Mouse (Mus musculus): ENCODE data around the gene Lclat1. TPM values are rescaled to one million over a fixed set of nuclear protein-coding genes. Genes with fewer than 3 reads are reported as not detected.
A peak's percentile ranks its signal among the peaks of the same experiment; 100 is the strongest.

Lclat1 gene
- total and polyA plus RNA-seq, 3 experiments, result 9.6 to 10.5 TPM; not detected in 1

GRCm38 (mm10) chr17:73222077-73222476, 114.3 kb downstream of the Lclat1 start (continued):
- TF ChIP-seq ETS1 (IDR thresholded peaks at IDR 0.05; ENCODE audit: low read depth, low read length), result peak; percentile 42; the same call in 1 of the 2 replicates
- no peak for TF ChIP-seq POLR2AphosphoS2 (IDR thresholded peaks at IDR 0.05; ENCODE audit: low read length)
- TF ChIP-seq E2F4 (IDR thresholded peaks at IDR 0.05; ENCODE audit: borderline replicate concordance, low read depth, low read length), result no peak
- TF ChIP-seq EP300 (IDR thresholded peaks at IDR 0.05; ENCODE audit: low read depth in 1 of 2, low read length in 2 of 2), result peak; percentile 63 to 78
- TF ChIP-seq CHD2 (IDR thresholded peaks at IDR 0.05; ENCODE audit: low read length), result no peak
- TF ChIP-seq GABPA (IDR thresholded peaks at IDR 0.05; ENCODE audit: low read depth, low read length), result no peak
- TF ChIP-seq MAX (IDR thresholded peaks at IDR 0.05; ENCODE audit: low read length), result no peak
- TF ChIP-seq MYC (IDR thresholded peaks at IDR 0.05; ENCODE audit: low read depth, low read length), result no peak
- no peak for TF ChIP-seq ELF1 (IDR thresholded peaks at IDR 0.05; ENCODE audit: low read depth, low read length)
- TF ChIP-seq GATA1 (IDR thresholded peaks at IDR 0.05; ENCODE audit: low read depth, low read length), result peak; percentile 77
- TF ChIP-seq ZC3H11A (IDR thresholded peaks at IDR 0.05; ENCODE audit: low read depth, low read length), result no peak
- no peak for TF ChIP-seq POLR2AphosphoS5 (IDR thresholded peaks at IDR 0.05; ENCODE audit: borderline replicate concordance, low read depth, low read length)
- TF ChIP-seq MYB (IDR thresholded peaks at IDR 0.05; ENCODE audit: low read depth, low read length), result no peak
- peak; percentile 68 for TF ChIP-seq BHLHE40 (IDR thresholded peaks at IDR 0.05; ENCODE audit: borderline replicate concordance, low read depth, low read length)
- TF ChIP-seq TBP (IDR thresholded peaks at IDR 0.05; ENCODE audit: low read depth, low read length), result no peak
- TF ChIP-seq SIN3A (IDR thresholded peaks at IDR 0.05; ENCODE audit: low read length), result peak; percentile 44; the same call in 1 of the 2 replicates
- no peak for TF ChIP-seq CHD1 (IDR thresholded peaks at IDR 0.05; ENCODE audit: low read depth, low read length)
- TF ChIP-seq RAD21 (IDR thresholded peaks at IDR 0.05; ENCODE audit: low read depth, low read length), result no peak
- peak; percentile 91 for TF ChIP-seq RCOR1 (IDR thresholded peaks at IDR 0.05; ENCODE audit: low read depth, low read length)

- Histone ChIP-seq H3K9me3 (replicated peaks; ENCODE audit: insufficient read depth, low read length) (no peaks in the 10 kb centered on the region), H3K79me2 (ENCODE audit: control insufficient read depth, insufficient read depth, low read length, poor library complexity) (no peaks in the 10 kb centered on the region), H3K36me3 (ENCODE audit: control insufficient read depth in 1 of 2, insufficient read depth in 2 of 2, low read length in 2 of 2) (peaks cover 0 to 61% of the 10 kb centered on the region in 2 experiments; a peak in 2 of 4 replicates), H3K9ac (ENCODE audit: control insufficient read depth, low read depth, low read length, poor library complexity, severe bottlenecking) (no peak overlapping the region), H3K27ac (ENCODE audit: control insufficient read depth, low read depth, low read length) (peak overlapping the region; percentile 7; the same call in 1 of the 2 replicates), H3K4me3 (ENCODE audit: control insufficient read depth in 1 of 2, insufficient read depth in 1 of 2, low read depth in 2 of 2, low read length in 2 of 2) (no peak overlapping the region), H3K4me1 (ENCODE audit: control insufficient read depth in 1 of 2, insufficient read depth in 2 of 2, low read length in 2 of 2) (peaks cover 41 to 49% of the 10 kb centered on the region in 2 experiments), H3K27me3 (ENCODE audit: control insufficient read depth in 1 of 2, insufficient read depth in 2 of 2, low read length in 2 of 2) (no peaks in the 10 kb centered on the region)
- DNase-seq (ENCODE audit: low read depth, low spot score), result peak; percentile 59
- TF ChIP-seq TAL1 (IDR thresholded peaks at IDR 0.05; ENCODE audit: low read length), result no peak; the same call in 1 of the 2 replicates
These were observed 117.7 kb downstream of the Lclat1 start for GRCm38 (mm10) chr17:73225442-73225841.

GRCm38 (mm10) chr17:73225996-73226395, 118.2 kb downstream of the Lclat1 start:
- H3K79me2 ChIP-seq (ENCODE audit: control insufficient read depth, insufficient read depth, low read length, poor library complexity), result no peaks in the 10 kb centered on the region
- DNase-seq (ENCODE audit: low read depth, low spot score), result peak; percentile 55
- peaks cover 0 to 63% of the 10 kb centered on the region in 2 experiments; a peak in 2 of 4 replicates for H3K36me3 ChIP-seq (ENCODE audit: control insufficient read depth in 1 of 2, insufficient read depth in 2 of 2, low read length in 2 of 2)
- no peak overlapping the region for H3K9ac ChIP-seq (ENCODE audit: control insufficient read depth, low read depth, low read length, poor library complexity, severe bottlenecking)
- no peaks in the 10 kb centered on the region for H3K27me3 ChIP-seq (ENCODE audit: control insufficient read depth in 1 of 2, insufficient read depth in 2 of 2, low read length in 2 of 2)
- H3K4me1 ChIP-seq (ENCODE audit: control insufficient read depth in 1 of 2, insufficient read depth in 2 of 2, low read length in 2 of 2), result peaks cover 46 to 53% of the 10 kb centered on the region in 2 experiments
- H3K4me3 ChIP-seq (ENCODE audit: control insufficient read depth in 1 of 2, insufficient read depth in 1 of 2, low read depth in 2 of 2, low read length in 2 of 2), result no peak overlapping the region
- H3K9me3 ChIP-seq (replicated peaks; ENCODE audit: insufficient read depth, low read length), result no peaks in the 10 kb centered on the region
- H3K27ac ChIP-seq (ENCODE audit: control insufficient read depth, low read depth, low read length), result peak overlapping the region; percentile 6
- TF ChIP-seq ZMIZ1 (IDR thresholded peaks at IDR 0.05; ENCODE audit: low read depth, low read length) (no peak), MAX (IDR thresholded peaks at IDR 0.05; ENCODE audit: low read length) (no peak), NELFE (IDR thresholded peaks at IDR 0.05; ENCODE audit: low read depth, low read length) (no peak), MXI1 (IDR thresholded peaks at IDR 0.05; ENCODE audit: low read depth, low read length) (0 out of 2 replicates have a peak, but pooled peaks have one; percentile 3), CHD2 (IDR thresholded peaks at IDR 0.05; ENCODE audit: low read length) (no peak), RCOR1 (IDR thresholded peaks at IDR 0.05; ENCODE audit: low read depth, low read length) (peak; percentile 59), UBTF (IDR thresholded peaks at IDR 0.05; ENCODE audit: borderline replicate concordance, insufficient read depth, low read depth, low read length) (no peak), GATA1 (IDR thresholded peaks at IDR 0.05; ENCODE audit: low read depth, low read length) (peak; percentile 74), TCF12 (IDR thresholded peaks at IDR 0.05; ENCODE audit: low read depth, low read length) (peak; percentile 82), POLR2AphosphoS2 (IDR thresholded peaks at IDR 0.05; ENCODE audit: low read length) (no peak), CTCF (IDR thresholded peaks at IDR 0.05 in 2 of 3, conservative IDR thresholded peaks at IDR 0.05 in 1 of 3; ENCODE audit: control insufficient read depth in 1 of 3, insufficient read depth in 1 of 3, low read depth in 2 of 3, low read length in 3 of 3, poor library complexity in 1 of 3, severe bottlenecking in 1 of 3) (no peak), HCFC1 (IDR thresholded peaks at IDR 0.05; ENCODE audit: low read depth, low read length) (no peak), EP300 (IDR thresholded peaks at IDR 0.05; ENCODE audit: low read depth in 1 of 2, low read length in 2 of 2) (peak in 1 of 2 experiments; percentile 79; a peak in 2 of 4 replicates), MAFK (IDR thresholded peaks at IDR 0.05; ENCODE audit: borderline replicate concordance, low read depth, low read length) (no peak), ZKSCAN1 (IDR thresholded peaks at IDR 0.05; ENCODE audit: low read depth, low read length) (no peak), MYB (IDR thresholded peaks at IDR 0.05; ENCODE audit: low read depth, low read length) (no peak)

Measured in MEL (cell line).